Mouse (Mus musculus) intestine, embryonic 14.5 days (tissue): ENCODE data around the gene Gpr55. TPM values are rescaled to one million over a fixed set of nuclear protein-coding genes. Genes with fewer than 3 reads are reported as not detected.
A peak's percentile ranks its signal among the peaks of the same experiment; 100 is the strongest.

Source experiments
- ATAC-seq: fragments of 200-750 bp; cut with Nextera tagmentation; replicated peaks from 2 replicates; pipeline ENCODE4 v1.8.0; 2017; ENCODE audit warnings: low read depth, moderate number of reproducible peaks, moderate TSS enrichment, moderate library complexity; ENCODE audit not compliant: low FRiP score, low TSS enrichment
- DNase-seq: peaks from one replicate; pipeline ENCODE4 v3.0.0-alpha.2; 2018; ENCODE audit warnings: low spot score
- H3K27ac ChIP-seq: fragments of 300-500 bp; sonication (generic); 2 replicates; pipeline ENCODE4 v1.5.1; 2014; ENCODE audit warnings: low read depth, mild to moderate bottlenecking, control low read depth
- H3K27me3 ChIP-seq: fragments of 300-500 bp; sonication (generic); replicated peaks from 2 replicates; pipeline ENCODE4 v1.6.1; 2014; ENCODE audit warnings: low read length, control low read depth; ENCODE audit not compliant: control insufficient read depth, insufficient read depth
- H3K36me3 ChIP-seq: fragments of 300-500 bp; sonication (generic); 2 replicates; pipeline ENCODE4 v1.6.1; 2014; ENCODE audit warnings: low read length, control low read depth; ENCODE audit not compliant: control insufficient read depth, insufficient read depth
- H3K4me1 ChIP-seq: fragments of 300-500 bp; sonication (generic); replicated peaks from 2 replicates; pipeline ENCODE4 v1.6.1; 2014; ENCODE audit warnings: low read length, control low read depth, mixed read lengths; ENCODE audit not compliant: control insufficient read depth, insufficient read depth
- H3K4me2 ChIP-seq: fragments of 300-500 bp; sonication (generic); 2 replicates; pipeline ENCODE4 v1.6.1; 2014; ENCODE audit warnings: low read length
- H3K4me3 ChIP-seq: fragments of 300-500 bp; sonication (generic); 2 replicates; pipeline ENCODE4 v1.5.1; 2014; ENCODE audit warnings: low read depth, low read length, control low read depth, mixed read lengths
- H3K9ac ChIP-seq: fragments of 300-500 bp; sonication (generic); 2 replicates; pipeline ENCODE4 v1.6.1; 2014; ENCODE audit warnings: mild to moderate bottlenecking, low read length
- H3K9me3 ChIP-seq: fragments of 300-500 bp; sonication (generic); 2 replicates; pipeline ENCODE4 v1.6.1; 2016; ENCODE audit warnings: low read length, control low read depth; ENCODE audit not compliant: control insufficient read depth
- WGBS: fragments of 180-500 bp; shearing (Covaris S2); extraction: QIAGEN DNeasy Blood & Tissue Kit; methylation state at CpG from one replicate; pipeline ENCODE4 v1.1.7; 2014; 5-methylcytosine and 5-hydroxymethylcytosine counted together
- polyA plus RNA-seq: library from polyadenylated mRNA; unstranded; fragments of >200 nt; fragmentation: Nextera tagmentation; extraction: Ambion mirVana; gene quantifications from 2 replicates; pipeline ENCODE4 v1.2.1, GENCODE M21; 2014

The Gpr55 gene
- polyA plus RNA-seq, 1 experiment from 2014 or later: not detected

GRCm38 (mm10) chr1:85949085-85949684 is 11.6 kb downstream of the Gpr55 start:
- Histone ChIP-seq H3K9me3 (no peaks in the 10 kb centered on the region), H3K4me2 (no peak overlapping the region), H3K4me1 (no peaks in the 10 kb centered on the region), H3K36me3 (no peaks in the 10 kb centered on the region), H3K27ac (no peak overlapping the region), H3K27me3 (no peaks in the 10 kb centered on the region), H3K9ac (no peak overlapping the region), H3K4me3 (no peak overlapping the region)
- 82% methylated on average over 2 of the region's 2 CpGs for WGBS
- ATAC-seq (0 out of 2 replicates have a peak, but pooled peaks have one; percentile 47), DNase-seq (no peak)

- no peak overlapping the region for H3K4me3 ChIP-seq
- no peaks in the 10 kb centered on the region for H3K4me1 ChIP-seq
- H3K27ac ChIP-seq: no peak overlapping the region
- H3K4me2 ChIP-seq: no peak overlapping the region
- WGBS: 83% methylated on average over 8 of the region's 8 CpGs
- no peaks in the 10 kb centered on the region for H3K9me3 ChIP-seq
- DNase-seq: no peak
- no peak for ATAC-seq
- H3K9ac ChIP-seq: no peak overlapping the region
- H3K27me3 ChIP-seq: no peaks in the 10 kb centered on the region
- no peaks in the 10 kb centered on the region for H3K36me3 ChIP-seq
Observed at GRCm38 (mm10) chr1:85942318-85942717, 18.5 kb downstream of the Gpr55 start.

- DNase-seq (no peak), ATAC-seq (no peak)
- Histone ChIP-seq H3K9ac (no peak overlapping the region), H3K9me3 (no peaks in the 10 kb centered on the region), H3K27me3 (no peaks in the 10 kb centered on the region), H3K4me1 (peaks cover 16% of the 10 kb centered on the region), H3K4me3 (no peak overlapping the region), H3K4me2 (no peak overlapping the region), H3K27ac (no peak overlapping the region), H3K36me3 (no peaks in the 10 kb centered on the region)
- WGBS: 54% methylated on average over 1 of the region's 1 CpGs
Observed at GRCm38 (mm10) chr1:85937323-85937722, 23.5 kb downstream of the Gpr55 start.

- Histone ChIP-seq H3K36me3 (no peaks in the 10 kb centered on the region), H3K4me3 (no peak overlapping the region), H3K4me2 (no peak overlapping the region), H3K4me1 (peaks cover 16% of the 10 kb centered on the region), H3K9ac (no peak overlapping the region), H3K27me3 (no peaks in the 10 kb centered on the region), H3K27ac (no peak overlapping the region), H3K9me3 (no peaks in the 10 kb centered on the region)
- ATAC-seq: no peak
- 72% methylated on average over 6 of the region's 6 CpGs for WGBS
- no peak for DNase-seq
Observed at GRCm38 (mm10) chr1:85936265-85936664, 24.5 kb downstream of the Gpr55 start.

GRCm38 (mm10) chr1:85935148-85935852 is 25.5 kb downstream of the Gpr55 start:
- ATAC-seq (no peak), DNase-seq (peak; percentile 71)
- Histone ChIP-seq H3K4me2 (no peak overlapping the region), H3K9me3 (no peaks in the 10 kb centered on the region), H3K36me3 (no peaks in the 10 kb centered on the region), H3K9ac (no peak overlapping the region), H3K4me3 (no peak overlapping the region), H3K4me1 (peaks cover 16% of the 10 kb centered on the region), H3K27ac (no peak overlapping the region), H3K27me3 (no peaks in the 10 kb centered on the region)
- WGBS: 63% methylated on average over 8 of the region's 8 CpGs

- no peak overlapping the region for H3K4me3 ChIP-seq
- H3K9ac ChIP-seq: no peak overlapping the region
- no peaks in the 10 kb centered on the region for H3K36me3 ChIP-seq
- no peaks in the 10 kb centered on the region for H3K27me3 ChIP-seq
- 18% methylated on average over 7 of the region's 7 CpGs for WGBS
- no peak for DNase-seq
- peak overlapping the region; percentile 77; the same call in 1 of the 2 replicates for H3K27ac ChIP-seq
- H3K4me2 ChIP-seq: no peak overlapping the region
- H3K9me3 ChIP-seq: no peaks in the 10 kb centered on the region
- peaks cover 16% of the 10 kb centered on the region for H3K4me1 ChIP-seq
- no peak for ATAC-seq
Observed at GRCm38 (mm10) chr1:85934560-85934959, 26.2 kb downstream of the Gpr55 start.

GRCm38 (mm10) chr1:85933631-85934465 is 27.0 kb downstream of the Gpr55 start:
- H3K4me1 ChIP-seq: peaks cover 16% of the 10 kb centered on the region
- no peak overlapping the region for H3K9ac ChIP-seq
- no peaks in the 10 kb centered on the region for H3K36me3 ChIP-seq
- no peak overlapping the region for H3K4me3 ChIP-seq
- H3K9me3 ChIP-seq: no peaks in the 10 kb centered on the region
- ATAC-seq (peak; percentile 60; the same call in 1 of the 2 replicates), DNase-seq (no peak)
- H3K27me3 ChIP-seq: no peaks in the 10 kb centered on the region
- peak overlapping the region; percentile 42 for H3K4me2 ChIP-seq
- peak overlapping the region; percentile 77 for H3K27ac ChIP-seq
- 5% methylated on average over 11 of the region's 11 CpGs for WGBS

- Histone ChIP-seq H3K4me1 (peaks cover 19% of the 10 kb centered on the region), H3K9ac (0 out of 2 replicates have a peak overlapping the region, but pooled peaks have one; percentile 13), H3K4me3 (no peak overlapping the region), H3K27ac (peak overlapping the region; percentile 77), H3K9me3 (no peaks in the 10 kb centered on the region), H3K4me2 (peak overlapping the region; percentile 42), H3K27me3 (no peaks in the 10 kb centered on the region), H3K36me3 (no peaks in the 10 kb centered on the region)
- ATAC-seq (peak; percentile 25; the same call in 1 of the 2 replicates), DNase-seq (no peak)
- WGBS: 4% methylated on average over 7 of the region's 7 CpGs
Observed at GRCm38 (mm10) chr1:85933226-85933625, 27.6 kb downstream of the Gpr55 start.
